Mouse (Mus musculus): Measurements from ENCODE around the gene Galnt17.

The Galnt17 gene

DNA sequence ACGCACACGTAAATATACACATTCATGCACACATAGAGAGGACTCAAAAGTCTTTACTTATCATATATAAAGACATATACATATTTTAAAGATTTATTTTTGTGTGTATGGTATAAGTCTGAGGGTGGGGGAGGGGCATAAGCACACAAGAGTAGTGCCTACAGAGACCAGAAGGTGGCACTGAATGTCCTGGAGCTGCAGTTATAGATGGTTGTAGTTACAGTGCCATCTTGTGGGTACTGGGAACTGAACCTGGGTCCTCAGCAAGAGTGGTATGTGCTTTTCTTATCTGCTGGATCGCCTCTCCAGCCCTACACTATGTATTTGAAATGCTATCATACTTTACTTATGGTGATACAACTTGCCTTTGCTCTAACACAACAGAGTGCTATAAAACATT is 68.5 kb downstream of the Galnt17 start:
- DNase-seq, result no peak

DNA sequence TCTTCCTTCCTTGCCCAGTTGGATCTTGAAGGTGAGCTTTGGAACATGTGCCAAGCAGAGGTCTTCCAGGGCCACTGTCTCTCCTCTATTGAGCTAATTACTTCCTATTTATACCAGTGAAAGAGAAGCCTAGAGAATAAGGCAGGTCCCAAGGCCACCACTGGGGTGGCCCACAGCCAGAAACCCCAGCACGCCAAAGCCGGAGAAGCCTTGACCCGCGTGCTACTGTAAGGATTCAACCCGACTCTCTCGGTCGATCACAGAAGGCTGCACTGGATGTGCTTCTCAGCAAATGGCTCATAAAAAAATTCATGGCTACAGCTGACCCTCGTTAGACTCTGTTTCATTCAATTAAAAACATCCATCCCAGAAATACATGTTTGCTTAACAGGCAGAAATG is 71.4 kb downstream of the Galnt17 start:
- DNase-seq, result no peak

DNA sequence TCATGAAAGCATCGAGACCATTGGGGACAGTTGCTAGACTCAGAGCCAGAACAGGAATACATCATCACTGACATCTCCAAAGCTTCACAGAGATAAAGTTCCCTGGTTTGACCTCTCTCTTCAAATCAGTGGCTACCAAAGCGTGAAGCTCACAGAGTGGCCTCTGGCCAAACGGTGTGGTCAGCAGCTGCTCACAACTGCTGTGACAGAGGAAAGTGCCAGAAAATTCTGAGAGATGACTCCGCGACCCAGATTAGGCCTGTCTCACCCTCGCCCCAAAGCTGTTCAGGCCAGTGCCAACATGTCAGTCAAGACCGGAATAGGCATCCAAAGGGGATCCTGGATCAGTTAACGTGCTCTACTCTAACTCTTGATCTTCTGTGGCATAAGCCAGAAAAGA is 74.5 kb downstream of the Galnt17 start:
- DNase-seq, result no peak

GRCm38 (mm10) chr5:131231060-131231459 is 77.2 kb downstream of the Galnt17 start:
- DNase-seq, result peak; percentile 71

DNA sequence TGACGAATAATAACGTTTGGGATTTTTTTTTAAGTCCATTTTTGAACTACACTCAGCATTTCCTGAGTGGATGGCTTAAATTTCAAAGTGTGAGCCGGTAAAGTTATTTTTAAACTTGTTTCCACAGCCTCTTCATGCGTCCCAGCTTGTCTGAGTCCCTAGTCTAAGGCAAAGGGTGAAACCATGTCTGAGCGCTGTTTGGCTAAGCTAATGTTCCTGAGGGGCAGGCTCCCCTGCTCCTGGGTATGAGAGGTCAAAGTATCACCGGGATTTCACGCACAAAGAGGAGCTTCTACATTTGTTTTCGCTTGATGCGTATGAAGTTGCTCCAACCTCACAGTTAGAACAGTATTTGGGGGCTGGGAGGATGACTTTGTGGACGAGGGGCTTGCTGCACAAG is 78.6 kb downstream of the Galnt17 start:
- DNase-seq, result no peak

GRCm38 (mm10) chr5:131223416-131223815 is 84.9 kb downstream of the Galnt17 start:
- DNase-seq, result no peak

DNA sequence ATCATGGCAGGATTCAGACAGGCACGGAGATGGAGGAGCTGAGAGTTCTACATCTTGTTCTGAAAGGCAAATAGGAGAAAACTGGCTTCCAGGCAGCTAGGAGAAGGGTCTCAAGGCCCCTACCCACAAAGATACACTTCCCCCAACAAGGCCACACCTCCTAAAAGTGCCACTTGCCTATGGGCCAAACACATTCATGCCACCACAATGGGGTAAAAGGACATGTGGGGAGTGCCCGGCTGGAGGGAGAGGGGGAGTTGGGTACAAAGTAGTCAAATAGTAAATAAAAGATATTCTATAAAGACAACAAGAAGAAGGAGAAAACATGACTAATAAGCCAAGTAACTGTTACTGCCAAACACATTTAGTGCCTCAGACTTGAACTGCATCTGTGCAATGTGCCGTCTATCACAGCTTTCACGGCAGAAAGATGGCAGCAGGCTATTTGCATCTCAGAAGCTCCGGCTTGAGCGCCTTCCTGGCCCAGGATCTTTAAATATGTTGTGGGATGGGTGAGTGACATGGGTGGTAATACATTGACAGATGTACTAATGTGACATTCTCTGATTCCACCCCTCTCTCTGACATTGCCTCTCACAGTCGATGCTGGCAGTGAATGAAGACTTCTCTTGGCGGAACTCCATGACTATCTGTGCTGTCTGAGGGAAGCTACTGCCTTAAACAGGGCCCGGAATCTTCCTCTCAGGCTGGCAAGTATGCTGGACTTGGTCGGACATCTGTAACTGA is 85.6 kb downstream of the Galnt17 start:
- peak; percentile 60 for DNase-seq

- DNase-seq, result no peak
These were observed 90.1 kb downstream of the Galnt17 start for GRCm38 (mm10) chr5:131218221-131218620.

GRCm38 (mm10) chr5:131211618-131212017 is 96.7 kb downstream of the Galnt17 start:
- no peak for DNase-seq

DNA sequence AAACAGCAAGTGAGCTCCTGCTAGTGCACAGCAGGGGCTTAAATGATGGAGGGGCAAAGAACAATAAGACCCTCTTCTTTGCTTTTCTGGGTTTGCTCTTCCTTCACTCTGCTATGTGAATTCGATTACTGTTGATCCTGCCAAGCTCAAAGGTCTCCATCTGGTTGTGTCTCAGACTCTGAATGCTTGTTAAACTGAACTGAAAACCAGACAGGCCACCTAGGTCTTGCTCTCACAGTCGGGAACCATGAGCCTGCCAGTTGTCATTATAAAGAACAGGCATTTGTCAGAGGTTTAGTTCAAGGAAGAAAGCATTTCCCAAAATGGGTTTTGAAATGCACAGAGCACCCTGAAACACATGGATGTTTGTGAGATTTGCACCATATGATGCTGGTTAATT is 107.2 kb downstream of the Galnt17 start:
- DNase-seq, result peak; percentile 63

- no peak for DNase-seq
These were observed 116.0 kb downstream of the Galnt17 start for GRCm38 (mm10) chr5:131192311-131192710.

DNA sequence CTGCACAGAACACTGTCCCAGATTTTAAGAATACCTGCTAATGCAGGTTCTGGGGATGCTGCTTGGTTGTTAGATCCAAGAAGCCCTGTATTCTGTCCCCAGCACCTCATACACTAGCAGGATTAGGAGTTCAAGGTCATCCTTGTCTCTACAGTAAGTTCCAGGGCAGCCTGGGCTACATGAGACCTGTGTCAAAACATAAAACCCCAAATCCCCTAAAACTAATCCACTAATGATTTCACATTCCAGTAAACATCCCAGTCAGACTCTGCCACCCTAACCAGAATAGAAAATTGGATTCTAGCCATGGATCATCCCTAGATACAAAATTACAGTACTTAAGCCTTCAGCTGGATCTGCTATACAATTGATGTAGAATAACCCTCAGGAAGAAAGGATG is 123.7 kb downstream of the Galnt17 start:
- DNase-seq, result no peak

DNA sequence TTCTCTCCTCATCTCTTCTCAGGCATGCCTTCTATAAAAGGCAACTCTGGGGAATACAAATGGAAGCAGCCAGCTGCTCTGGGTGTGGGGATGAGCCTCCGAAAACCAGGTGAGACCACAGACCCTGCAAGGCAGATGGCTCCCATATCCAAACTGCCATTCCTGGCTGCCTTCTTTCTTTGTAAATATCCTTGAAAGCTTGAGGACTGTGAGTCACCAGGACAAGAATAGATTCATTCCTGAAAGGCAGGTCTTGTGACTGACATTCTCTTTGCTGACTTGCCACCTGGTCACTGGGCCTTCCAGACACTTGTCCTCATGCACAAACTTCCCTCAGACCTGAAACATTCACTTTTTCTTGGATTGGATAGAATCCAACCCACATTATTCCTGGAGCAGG is 127.1 kb downstream of the Galnt17 start:
- peak; percentile 25 for DNase-seq

GRCm38 (mm10) chr5:131180756-131181155 is 127.5 kb downstream of the Galnt17 start:
- no peak for DNase-seq

DNA sequence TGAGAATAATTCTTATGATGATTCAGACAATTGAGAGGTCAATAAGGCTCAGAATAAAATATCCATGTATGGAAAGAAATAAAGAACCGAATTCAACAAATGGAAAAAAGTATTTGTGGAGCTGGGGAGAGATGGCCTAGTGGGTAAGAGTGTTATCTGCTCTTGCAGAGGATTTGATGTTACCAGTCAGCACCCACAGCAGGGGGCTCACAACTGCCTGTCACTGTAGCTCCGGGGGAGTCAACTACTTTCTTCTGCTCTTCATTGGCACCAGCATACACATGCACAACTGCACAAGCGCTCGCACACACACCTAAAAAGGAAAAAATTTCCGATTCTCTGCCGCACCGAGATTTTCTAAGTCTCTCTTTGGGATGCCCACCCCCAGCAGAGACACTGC is 130.4 kb downstream of the Galnt17 start:
- DNase-seq, result no peak

DNA sequence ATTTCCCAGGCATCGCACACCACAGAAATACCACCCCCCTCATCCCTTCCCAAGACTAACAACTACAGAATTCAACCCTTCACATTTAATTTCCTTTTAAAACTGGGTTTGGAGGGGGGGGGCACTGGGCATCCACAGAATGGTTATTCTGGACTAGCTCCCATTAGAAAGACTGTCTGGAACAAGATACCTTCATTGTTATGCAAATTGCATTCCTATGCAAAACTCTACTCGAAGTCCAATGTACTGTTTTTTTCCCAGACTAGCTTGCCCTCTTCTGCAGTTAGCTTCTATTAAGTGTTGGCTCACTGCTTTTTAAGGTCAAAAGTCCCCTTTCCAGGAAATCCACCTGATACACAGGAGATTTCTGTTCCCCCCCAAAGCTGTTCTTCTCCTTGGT is 131.1 kb downstream of the Galnt17 start:
- DNase-seq, result no peak

- no peak for DNase-seq
These were observed 139.1 kb downstream of the Galnt17 start for GRCm38 (mm10) chr5:131169186-131169585.

DNA sequence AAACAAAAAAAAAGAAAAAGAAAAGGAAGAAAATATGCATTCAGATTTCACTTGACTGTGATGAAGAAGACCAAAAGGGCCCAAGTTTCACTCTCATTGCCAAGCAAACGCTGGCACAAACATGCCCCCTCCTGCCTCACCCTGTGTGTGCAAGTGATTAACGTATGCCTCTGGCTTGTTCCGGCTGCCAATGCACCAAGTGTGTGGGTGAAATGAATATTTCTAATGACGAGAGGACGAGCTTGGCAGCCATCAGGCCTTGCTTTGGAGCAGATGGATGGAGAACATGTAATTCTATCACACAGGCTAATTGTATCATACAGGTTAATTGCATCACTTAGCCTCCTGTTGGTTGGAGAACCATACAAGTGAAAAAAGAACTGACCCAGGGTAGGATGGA is 140.9 kb downstream of the Galnt17 start:
- peak; percentile 72 for DNase-seq

DNA sequence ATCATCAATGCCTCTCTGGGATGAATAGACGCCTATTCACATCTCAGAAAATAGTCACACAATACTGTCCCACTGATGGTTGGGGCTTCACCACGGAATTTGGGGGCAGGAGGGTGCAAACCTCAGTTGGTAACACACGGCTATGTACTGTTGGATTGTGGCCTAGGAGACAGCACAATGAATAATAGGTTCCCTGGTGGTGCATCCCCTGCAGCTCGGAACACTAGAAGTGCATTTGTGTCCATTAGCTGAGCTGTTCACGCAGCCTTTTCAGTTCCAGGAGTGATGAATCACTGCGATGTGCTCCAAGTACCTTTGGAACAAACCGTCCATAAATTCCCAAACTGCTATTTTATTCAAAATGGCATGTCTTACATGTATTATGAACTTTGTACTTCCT is 142.6 kb downstream of the Galnt17 start:
- no peak for DNase-seq

GRCm38 (mm10) chr5:131157866-131158265 is 150.4 kb downstream of the Galnt17 start:
- DNase-seq, result no peak

DNA sequence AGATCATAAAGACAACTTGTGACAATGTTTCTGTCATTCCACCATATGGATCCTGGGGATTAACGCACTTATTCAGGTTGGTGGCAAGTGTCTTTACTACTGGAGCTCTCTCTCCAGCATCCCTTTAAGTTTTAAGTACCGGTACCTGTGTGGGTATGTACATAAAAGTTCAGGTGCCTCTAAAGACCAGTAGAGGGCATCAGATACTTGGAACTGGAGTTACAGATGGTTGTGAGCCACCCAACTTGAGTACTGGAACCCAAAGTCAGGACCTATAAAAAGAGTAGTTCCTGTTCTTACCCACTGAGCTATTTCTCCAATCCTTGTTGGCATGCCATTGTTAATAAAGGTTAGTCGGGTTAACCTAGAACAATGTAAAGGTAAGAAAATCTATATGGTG is 152.0 kb downstream of the Galnt17 start:
- DNase-seq, result no peak

DNA sequence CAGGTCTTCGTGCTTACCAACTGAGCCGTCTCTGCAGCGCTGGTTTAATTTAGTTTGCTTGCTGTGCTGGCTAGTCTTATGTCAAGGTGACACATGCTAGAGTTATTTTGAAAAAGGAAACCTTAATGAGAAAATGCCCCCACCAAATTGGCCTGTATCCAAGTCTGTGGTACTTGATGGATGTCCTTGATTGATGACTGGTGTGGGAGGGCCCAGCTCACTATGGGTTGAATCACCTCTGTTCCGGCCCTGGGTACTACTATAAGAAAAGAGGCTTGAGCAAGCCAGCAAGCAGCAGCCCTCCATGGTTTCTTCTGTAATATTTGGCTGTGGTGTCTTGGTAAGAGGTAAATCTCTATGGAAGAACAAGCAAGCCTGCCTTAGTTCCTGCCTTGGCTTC is 165.7 kb downstream of the Galnt17 start:
- DNase-seq, result no peak

DNA sequence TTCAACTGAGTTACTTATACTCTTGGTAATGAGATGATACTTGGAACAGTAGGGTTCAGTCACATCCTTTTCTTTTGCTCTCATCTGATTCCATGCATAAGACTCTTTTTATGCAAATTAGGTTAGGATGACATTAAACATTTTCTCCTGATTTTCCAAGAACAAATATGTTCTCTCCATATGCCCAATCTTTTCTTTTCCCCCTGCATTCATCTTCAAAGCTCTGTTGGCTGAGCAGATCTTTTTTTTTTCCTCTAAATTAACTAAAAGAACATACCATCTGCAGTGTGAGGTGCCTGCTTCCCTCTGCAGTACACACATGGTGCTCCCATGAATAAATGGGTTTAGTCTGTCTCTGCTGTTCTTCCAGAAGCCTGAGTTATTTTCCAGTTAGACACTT is 173.5 kb downstream of the Galnt17 start:
- DNase-seq, result no peak

GRCm38 (mm10) chr5:131120296-131120840 is 187.9 kb downstream of the Galnt17 start:
- peak; percentile 39 for DNase-seq

GRCm38 (mm10) chr5:131119896-131120295 is 188.4 kb downstream of the Galnt17 start:
- DNase-seq, result peak; percentile 37

Data from cerebellum, adult 9-10 months (tissue).